In genomic region chr4:140986711-140987395, GRCm38 (mm10) we compare ENCODE assay signal across 8 mouse cellular contexts. TPM values are rescaled to one million over a fixed set of nuclear protein-coding genes. Genes with fewer than 3 reads are reported as not detected.
DNase-seq lines count a peak whose midpoint lies in the region; ATAC-seq lines count a peak whose summit lies in the region.

Atp13a2 (plus strand) TSS chr4:140986873.

- peak; percentile 70 for DNase-seq in adipocyte (ENCODE audit: low spot score)
- DNase-seq in embryo, embryonic 10 days (ENCODE audit: low spot score) = peak; percentile 91
- peak; percentile 92 for DNase-seq in gastrocnemius, postnatal 14 days
- DNase-seq in left cerebral cortex, postnatal 10 days (ENCODE audit: extremely low spot score in 1 of 2, low spot score in 2 of 2) = peak; percentile 90 to 95
- DNase-seq in right cerebral cortex, postnatal 25 days = peak; percentile 95
- DNase-seq in urinary bladder, postnatal 4 days (ENCODE audit: low spot score in 2 of 2) = peak; percentile 84 to 93

- ATAC-seq in inflammation-experienced regulatory T-cells, adult 6 months = peak; percentile 73
- ATAC-seq in megakaryocyte-erythroid progenitor cell, adult 5-6 weeks (replicated peaks; ENCODE audit: low FRiP score, low TSS enrichment, poor library complexity, severe bottlenecking) = peak; percentile 64

- intact Hi-C loops in gastrocnemius, postnatal 14 days (cut with DNase I; ENCODE audit: low total_unique reads) = no loop called here
- intact Hi-C loops in left cerebral cortex, postnatal 10 days (cut with DNase I) = no loop called here

RNA-seq across cellular contexts. Expression of gene Atp13a2, which starts in this region (rescaled TPM):
- 10 to 100 TPM; 16.1 to 17.0 TPM for total RNA-seq in gastrocnemius, postnatal 14 days (2021)
- 1 to 10 TPM; 3.1 to 5.9 (median 5.6) TPM for polyA plus RNA-seq in inflammation-experienced regulatory T-cells, adult 6 months (2017; shearing (Covaris generic))
- total RNA-seq in left cerebral cortex, postnatal 10 days (2021) = 100 to 1,000 TPM; 241 to 250 TPM
- 24.6 and 25.2 TPM in 2 replicates for total RNA-seq in megakaryocyte-erythroid progenitor cell, adult 5-6 weeks (2014; fragmentation: Nextera tagmentation)
- 20.4 and 28.7 TPM in 2 replicates for total RNA-seq in megakaryocyte-erythroid progenitor cell, adult 5-6 weeks (2017)

Comparison
In these comparisons a context has a peak if more than half of its experiments do, and no peak if none do; other contexts are left out.
1. Peak in every context shown above with its lines: DNase-seq and ATAC-seq.
2. RNA of gene Atp13a2 (total RNA-seq): 241 to 250 TPM in left cerebral cortex, postnatal 10 days; 20.4 to 28.7 TPM in megakaryocyte-erythroid progenitor cell, adult 5-6 weeks and 16.1 to 17.0 TPM in gastrocnemius, postnatal 14 days; every median in the first group is over 4 times any median in the second.